Mouse (Mus musculus) activated CD4-positive, CD25-positive, alpha-beta regulatory T cell, adult 4 months (primary cell): ENCODE data around the gene Gm21304. TPM values are rescaled to one million over a fixed set of nuclear protein-coding genes. Genes with fewer than 3 reads are reported as not detected.
"Not testable (repeated sequence)": the region's sequence is repeated elsewhere in the genome, so short reads cannot be mapped to it uniquely, and the experiment has no call there.

ENCODE experiments used
- ATAC-seq: one replicate; pipeline ENCODE4 v1.8.0; 2017
- polyA plus RNA-seq, 2 experiments: library from polyadenylated mRNA; unstranded; fragments of 100-300 nt; shearing (Covaris generic); gene quantifications; one replicate each; pipeline ENCODE4 v1.2.1; 2017

The Gm21304 gene
- not detected for polyA plus RNA-seq

- not testable (repeated sequence) for ATAC-seq
These were observed at the start of gene Gm21304 for GRCm38 (mm10) chr10:104168215-104168614. Gm21304 (plus strand) TSS chr10:104168515.

DNA sequence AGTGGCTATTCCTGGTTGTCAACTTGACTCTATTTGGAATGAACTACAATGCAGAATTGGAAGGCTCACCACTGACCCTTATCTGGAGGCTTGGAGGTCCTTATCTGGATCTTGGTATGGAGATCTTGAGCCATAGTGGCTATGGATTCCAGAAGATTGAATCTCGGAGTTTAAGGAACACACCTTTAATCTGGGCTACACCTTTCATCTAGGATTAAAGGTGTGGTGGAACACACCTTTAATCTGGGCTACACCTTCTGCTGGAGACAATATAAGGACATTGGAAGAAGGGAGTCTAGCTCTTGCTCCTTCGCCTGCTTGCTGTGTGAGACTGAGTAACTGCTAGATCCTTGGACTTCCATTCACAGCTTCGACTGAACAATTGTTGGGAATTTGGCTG is 25.6 kb upstream of the Gm21304 start, which contains the start of gene Gm21293:
TSS of gene Gm21293 (plus strand) at position 301 of the 400 bp plus-strand sequence.
- not testable (repeated sequence) for ATAC-seq

DNA sequence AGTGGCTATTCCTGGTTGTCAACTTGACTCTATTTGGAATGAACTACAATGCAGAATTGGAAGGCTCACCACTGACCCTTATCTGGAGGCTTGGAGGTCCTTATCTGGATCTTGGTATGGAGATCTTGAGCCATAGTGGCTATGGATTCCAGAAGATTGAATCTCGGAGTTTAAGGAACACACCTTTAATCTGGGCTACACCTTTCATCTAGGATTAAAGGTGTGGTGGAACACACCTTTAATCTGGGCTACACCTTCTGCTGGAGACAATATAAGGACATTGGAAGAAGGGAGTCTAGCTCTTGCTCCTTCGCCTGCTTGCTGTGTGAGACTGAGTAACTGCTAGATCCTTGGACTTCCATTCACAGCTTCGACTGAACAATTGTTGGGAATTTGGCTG is 17.1 kb upstream of the Gm21304 start, which contains the start of gene Gm6763:
TSS of gene Gm6763 (plus strand) at position 301 of the 400 bp plus-strand sequence.
- ATAC-seq: not testable (repeated sequence)

DNA sequence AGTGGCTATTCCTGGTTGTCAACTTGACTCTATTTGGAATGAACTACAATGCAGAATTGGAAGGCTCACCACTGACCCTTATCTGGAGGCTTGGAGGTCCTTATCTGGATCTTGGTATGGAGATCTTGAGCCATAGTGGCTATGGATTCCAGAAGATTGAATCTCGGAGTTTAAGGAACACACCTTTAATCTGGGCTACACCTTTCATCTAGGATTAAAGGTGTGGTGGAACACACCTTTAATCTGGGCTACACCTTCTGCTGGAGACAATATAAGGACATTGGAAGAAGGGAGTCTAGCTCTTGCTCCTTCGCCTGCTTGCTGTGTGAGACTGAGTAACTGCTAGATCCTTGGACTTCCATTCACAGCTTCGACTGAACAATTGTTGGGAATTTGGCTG is 8.6 kb upstream of the Gm21304 start, which contains the start of gene Gm8764:
TSS of gene Gm8764 (plus strand) at position 301 of the 400 bp plus-strand sequence.
- not testable (repeated sequence) for ATAC-seq

GRCm38 (mm10) chr10:104176724-104177123 is 8.4 kb downstream of the Gm21304 start, which contains the start of gene Gm21312:
Gm21312 (plus strand) TSS chr10:104177024.
- not testable (repeated sequence) for ATAC-seq

- ATAC-seq: not testable (repeated sequence)
These were observed 16.9 kb downstream of the Gm21304 start, which contains the start of gene Gm20765 for GRCm38 (mm10) chr10:104185233-104185632. Gm20765 (plus strand) TSS chr10:104185533.

- ATAC-seq: not testable (repeated sequence)
These were observed 25.4 kb downstream of the Gm21304 start, which contains the start of gene Gm4340 for GRCm38 (mm10) chr10:104193742-104194141. Gm4340 (plus strand) TSS chr10:104194042.

DNA sequence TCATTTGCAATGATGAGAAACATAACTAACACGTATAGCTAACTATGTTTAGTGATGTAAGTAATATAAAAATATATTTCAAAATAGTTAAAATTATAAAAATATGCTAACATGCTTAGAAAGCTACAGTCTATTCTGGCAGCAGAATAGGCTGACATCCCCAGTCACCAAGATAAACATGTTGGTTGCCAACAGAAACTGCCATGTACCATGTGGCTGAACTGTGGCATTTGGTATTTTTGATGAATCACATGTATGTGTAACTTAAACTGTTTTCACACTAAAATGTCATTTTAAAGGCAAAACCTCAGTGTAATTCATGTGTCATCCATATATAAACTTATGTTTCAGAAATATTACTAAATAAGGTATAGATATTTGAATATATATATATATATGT is 41.3 kb downstream of the Gm21304 start:
- no peak for ATAC-seq

DNA sequence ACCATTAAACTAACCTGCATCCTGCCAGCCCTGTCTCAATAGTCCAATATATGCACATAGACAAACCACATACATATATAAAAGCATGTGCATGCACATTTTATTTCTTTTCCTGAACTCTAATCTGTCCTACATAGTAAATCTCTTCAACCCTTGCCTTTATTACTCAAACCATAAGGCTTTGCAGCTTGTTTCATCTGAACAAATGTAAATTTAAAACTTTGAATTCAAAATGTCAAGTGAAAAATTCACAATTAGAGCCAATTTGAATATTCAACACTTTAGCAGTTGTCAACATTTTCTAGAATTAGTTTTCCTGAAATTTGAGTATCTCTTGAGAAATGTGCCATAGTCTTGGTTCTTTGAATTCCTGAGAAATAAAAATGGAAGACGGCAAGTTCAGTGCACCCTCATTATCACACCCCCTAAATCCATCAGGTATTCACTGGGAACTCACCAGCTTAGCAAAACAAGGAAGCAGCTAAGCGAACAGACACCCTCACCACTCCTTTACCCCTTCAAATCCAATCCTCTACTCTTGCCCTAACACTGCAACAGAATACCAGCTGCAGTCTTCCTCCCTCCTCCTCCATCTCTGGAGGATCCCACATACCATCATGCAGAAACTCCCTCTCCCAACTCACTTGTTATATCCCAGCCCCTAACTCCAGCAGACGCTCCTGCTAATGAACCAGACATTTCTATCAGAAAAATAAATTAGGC is 42.1 kb downstream of the Gm21304 start:
- ATAC-seq: no peak

DNA sequence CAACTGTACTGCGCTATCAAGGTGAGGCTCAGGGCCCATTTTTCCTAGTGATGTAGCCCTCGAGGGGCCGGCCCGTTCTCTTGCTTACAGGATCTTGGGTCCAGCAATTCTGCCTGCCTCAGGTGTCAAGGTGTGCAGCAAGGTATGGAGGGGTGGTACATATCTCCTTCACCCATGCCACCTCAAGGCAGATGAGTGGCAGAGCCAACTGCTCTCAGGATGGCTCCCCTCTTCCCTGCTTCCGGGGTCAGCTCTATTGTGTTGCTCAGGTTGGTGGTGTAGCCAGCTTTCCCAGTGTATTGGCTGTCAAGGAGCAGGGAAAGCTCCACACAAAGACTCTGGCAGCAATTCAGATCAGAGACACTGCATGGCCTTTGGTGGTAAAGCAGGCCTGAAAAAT is 46.2 kb downstream of the Gm21304 start:
- no peak for ATAC-seq

Other genes starting within 250 kb of the Gm21304 start
- not detected for gene Gm21293, start 25.5 kb upstream of the Gm21304 start, polyA plus RNA-seq
- gene Gm6763, start 17.0 kb upstream of the Gm21304 start, polyA plus RNA-seq: not detected
- gene Gm8764, start 8.5 kb upstream of the Gm21304 start, polyA plus RNA-seq: not detected
- not detected for gene Gm21312, start 8.5 kb downstream of the Gm21304 start, polyA plus RNA-seq
- gene Gm20765, start 17.0 kb downstream of the Gm21304 start, polyA plus RNA-seq: not detected
- gene Gm4340, start 25.5 kb downstream of the Gm21304 start, polyA plus RNA-seq: not detected